Mouse (Mus musculus): Measurements from ENCODE around the gene Eps8l2. TPM values are rescaled to one million over a fixed set of nuclear protein-coding genes. Genes with fewer than 3 reads are reported as not detected.

Eps8l2 gene
- total RNA-seq, 1 experiment from 2014 or later, result not detected

DNA sequence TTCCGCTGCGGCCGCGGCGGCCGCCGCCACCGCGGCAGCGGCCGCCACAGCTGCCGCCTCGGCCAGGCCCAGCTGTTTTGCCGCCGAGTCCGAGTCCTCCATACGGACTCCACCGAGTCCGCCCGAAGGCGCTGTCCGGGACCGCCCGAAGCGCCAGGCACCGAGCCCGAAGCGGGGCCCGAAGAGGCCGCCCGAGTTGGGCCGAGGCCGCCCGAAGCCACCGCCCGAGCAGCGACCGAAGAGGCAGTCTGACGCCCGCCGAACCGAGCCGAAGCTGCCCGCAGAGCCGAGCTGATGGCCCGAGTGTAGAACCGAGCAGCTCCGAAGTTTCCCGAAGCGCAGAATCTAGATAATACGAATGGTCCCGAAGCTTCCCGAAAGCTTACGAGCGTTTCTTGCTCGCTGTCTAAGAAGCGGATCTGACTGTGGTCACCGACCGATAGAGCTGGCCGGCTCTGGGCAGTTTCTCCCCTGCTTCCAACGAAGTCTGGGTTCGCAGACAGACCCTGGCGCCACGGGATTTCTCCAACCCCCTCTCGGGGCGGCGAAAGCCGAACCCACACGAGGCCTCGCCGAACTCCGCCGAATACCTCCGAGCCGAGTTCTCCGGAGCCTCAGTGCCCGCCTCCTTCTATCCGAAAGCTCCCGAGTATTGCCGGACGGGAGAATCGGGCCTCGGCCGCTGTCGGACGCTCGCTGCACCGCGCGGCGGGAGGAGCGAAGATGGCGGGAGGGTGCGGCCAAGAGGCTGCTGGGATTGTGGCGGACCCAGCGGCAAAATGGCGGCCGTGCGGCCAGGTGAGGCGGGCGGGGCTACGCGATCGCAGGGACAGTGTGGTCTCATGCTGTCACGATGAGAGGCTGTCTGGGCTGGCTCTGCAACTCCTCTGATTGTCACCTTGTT lies 11.0 kb upstream of the Eps8l2 start, which contains the start of the genes Deaf1 and Tmem80:
Gene Deaf1, minus strand, starts transcription at position 222 of the 904 bp plus-strand sequence.
Gene Tmem80, plus strand, starts transcription at position 271 of the 904 bp plus-strand sequence.
- peak; percentile 90 for ATAC-seq (replicated peaks; ENCODE audit: insufficient number of reproducible peaks, low FRiP score, low TSS enrichment, poor library complexity, severe bottlenecking)

DNA sequence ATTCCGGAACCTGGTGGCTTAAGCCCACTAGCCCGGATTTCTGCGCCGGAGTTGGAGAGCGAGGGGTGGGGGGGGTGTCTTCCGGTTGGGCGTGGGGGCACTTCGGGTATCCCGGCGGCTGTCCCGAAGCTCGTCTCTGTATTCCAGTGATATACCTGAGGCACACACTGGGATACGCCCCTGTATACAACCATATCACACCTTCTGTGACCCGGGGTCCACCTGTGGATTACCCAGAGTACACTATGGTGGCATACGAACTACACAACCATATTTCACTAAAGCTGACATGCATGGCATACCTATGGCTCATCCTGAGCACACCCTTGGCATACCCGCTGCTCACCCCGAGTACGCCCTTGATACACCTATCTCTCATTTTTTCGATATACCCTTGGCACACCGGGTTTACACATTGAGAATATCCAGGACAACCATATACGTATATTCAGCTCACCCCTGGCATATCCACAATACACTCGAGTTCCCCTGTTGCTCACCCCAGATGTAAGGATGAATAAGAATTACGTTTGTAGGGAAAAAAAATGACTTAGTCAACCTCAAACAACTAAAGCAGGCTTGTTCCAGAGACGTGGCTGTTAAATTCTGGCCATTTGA lies 10.2 kb upstream of the Eps8l2 start:
- no peak; the same call in 1 of the 2 replicates for ATAC-seq (replicated peaks; ENCODE audit: insufficient number of reproducible peaks, low FRiP score, low TSS enrichment, poor library complexity, severe bottlenecking)

DNA sequence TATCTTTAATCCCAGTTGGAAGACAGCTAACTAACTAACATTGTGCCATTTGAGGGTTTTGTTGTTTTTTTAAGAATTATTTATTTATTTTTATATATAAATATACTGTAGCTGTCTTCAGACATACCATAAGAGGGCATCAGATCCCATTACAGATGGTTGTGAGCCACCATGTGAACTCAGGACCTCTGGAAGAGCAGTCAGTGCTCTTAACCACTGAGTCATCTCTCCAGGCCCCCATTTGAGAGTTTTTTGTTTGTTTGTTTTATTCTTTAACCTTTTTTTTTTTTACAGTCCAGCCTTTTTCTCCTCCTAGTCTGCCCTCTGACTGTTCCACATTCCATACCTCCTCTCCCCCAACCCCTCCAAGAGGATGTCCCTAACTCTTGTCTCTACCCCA lies 8.0 kb upstream of the Eps8l2 start:
- no peak for ATAC-seq (replicated peaks; ENCODE audit: insufficient number of reproducible peaks, low FRiP score, low TSS enrichment, poor library complexity, severe bottlenecking)

DNA sequence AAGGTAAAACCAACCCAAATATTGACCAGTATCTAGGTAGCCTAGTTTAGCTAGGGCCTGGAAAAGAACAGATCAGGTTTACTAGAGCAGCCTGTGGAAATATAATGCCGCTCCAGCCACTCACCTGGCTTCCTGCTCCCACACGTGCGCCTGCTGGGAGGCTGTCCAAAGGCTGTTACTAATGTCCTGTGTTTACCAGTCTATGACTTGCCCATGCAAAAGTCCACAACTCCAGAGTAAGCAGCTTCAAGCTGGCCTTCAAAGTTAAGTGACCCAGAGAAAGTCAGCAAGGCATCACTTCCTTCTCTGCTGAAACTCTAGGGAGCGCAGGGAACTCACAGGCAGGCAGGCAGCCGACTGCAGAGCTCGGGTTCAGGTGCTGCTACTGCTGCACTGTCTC lies 6.7 kb upstream of the Eps8l2 start:
- no peak for ATAC-seq (replicated peaks; ENCODE audit: insufficient number of reproducible peaks, low FRiP score, low TSS enrichment, poor library complexity, severe bottlenecking)

DNA sequence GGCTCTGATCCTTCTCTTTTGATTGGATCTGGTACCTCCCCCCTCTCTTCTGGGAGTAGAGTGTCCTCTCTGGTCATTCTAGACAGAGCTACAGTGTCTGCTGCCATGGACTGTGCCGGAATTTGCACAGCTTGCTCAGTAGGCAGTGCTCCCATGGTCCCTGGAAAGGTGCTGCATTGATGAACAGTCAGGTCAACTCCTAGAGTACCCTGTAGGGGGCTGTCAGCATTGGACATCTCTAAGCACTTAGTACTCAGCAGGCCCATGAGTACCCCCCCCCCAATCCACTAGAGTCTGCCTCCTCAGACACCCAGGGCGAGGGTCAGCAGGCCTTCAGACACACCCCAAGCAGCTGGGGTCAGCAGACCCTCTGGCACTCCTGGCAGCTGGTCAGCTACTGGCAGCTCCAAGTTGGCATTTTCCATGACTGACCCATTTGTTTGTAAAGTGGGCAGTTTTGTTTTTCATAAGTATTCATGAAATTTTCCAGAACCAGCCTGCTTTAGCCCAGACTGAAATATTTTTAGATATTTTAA lies 3.6 kb upstream of the Eps8l2 start:
- ATAC-seq (replicated peaks; ENCODE audit: insufficient number of reproducible peaks, low FRiP score, low TSS enrichment, poor library complexity, severe bottlenecking), result no peak

DNA sequence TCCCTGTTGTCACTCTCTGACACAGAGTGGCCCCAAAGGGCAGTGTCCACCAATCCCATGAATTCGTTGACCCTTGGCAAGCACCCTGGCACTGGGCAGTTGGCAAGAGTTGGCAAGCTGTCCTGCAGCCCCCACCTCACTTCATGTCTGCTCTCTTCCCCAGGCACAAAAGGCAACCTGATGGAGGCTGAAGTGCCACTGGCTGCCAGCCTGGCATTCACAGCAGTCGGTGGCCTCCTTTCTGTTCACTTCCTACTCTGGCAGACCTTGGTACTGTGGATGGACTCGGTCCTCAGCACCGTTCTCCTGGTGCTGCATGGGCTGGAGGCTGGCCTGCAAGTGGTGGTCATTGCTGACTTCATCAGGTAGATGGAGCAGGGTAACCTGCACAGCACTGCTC lies 3.0 kb upstream of the Eps8l2 start:
- no peak for ATAC-seq (replicated peaks; ENCODE audit: insufficient number of reproducible peaks, low FRiP score, low TSS enrichment, poor library complexity, severe bottlenecking)

DNA sequence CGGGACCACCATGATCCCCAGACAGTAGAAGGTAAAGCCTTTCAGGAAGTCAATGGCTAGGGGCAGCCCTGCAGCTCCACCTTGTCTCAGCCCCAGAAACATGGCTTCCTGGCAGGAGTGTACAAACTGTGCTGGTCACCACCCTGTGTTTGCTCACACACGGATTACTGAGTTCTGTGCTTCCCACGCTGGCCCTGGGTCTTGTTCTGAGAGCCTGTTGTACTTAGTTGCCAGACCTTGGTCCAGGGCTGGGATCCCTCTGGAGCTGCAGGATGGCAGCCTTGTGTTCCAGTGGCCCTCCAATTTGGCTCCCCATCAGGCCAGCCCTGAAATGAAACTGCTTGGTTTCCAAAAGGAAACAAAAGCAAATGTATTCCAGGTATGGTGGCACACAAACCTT lies 2.4 kb upstream of the Eps8l2 start:
- ATAC-seq (replicated peaks; ENCODE audit: insufficient number of reproducible peaks, low FRiP score, low TSS enrichment, poor library complexity, severe bottlenecking), result no peak

DNA sequence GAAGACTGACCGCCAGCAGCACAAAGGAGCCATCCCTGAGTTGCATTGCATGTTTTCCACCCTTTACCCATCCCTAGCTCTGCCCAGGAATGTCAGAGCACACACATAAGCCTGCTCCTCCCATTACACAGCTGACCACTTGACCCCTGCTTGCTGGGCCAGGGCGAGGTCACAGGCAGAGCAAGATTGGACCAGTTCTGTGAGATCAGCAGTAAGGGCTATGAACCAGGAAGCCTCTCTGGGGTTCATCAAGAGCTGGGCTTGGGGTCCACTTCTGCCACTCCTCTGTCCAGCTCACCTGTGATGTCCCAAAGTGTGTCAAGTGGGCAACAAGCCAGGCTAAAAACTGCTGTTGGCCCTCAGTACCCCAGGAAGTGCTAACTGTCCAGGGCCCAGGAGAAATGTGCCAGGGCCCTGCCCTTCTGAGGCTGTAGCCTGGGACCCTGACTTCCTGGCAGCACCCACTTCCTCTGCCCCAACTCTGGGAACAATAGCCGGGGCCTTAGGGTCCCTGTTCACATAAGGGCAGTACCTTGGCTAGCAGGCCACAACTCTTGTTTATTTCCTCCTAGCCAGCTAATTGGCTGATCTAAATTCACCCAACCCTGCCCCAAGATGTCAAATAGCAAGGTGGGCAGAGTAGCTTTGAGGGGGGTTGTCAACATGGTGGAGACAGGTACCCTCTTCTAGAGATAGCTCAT lies 814 bp upstream of the Eps8l2 start:
- ATAC-seq (replicated peaks; ENCODE audit: insufficient number of reproducible peaks, low FRiP score, low TSS enrichment, poor library complexity, severe bottlenecking), result no peak

DNA sequence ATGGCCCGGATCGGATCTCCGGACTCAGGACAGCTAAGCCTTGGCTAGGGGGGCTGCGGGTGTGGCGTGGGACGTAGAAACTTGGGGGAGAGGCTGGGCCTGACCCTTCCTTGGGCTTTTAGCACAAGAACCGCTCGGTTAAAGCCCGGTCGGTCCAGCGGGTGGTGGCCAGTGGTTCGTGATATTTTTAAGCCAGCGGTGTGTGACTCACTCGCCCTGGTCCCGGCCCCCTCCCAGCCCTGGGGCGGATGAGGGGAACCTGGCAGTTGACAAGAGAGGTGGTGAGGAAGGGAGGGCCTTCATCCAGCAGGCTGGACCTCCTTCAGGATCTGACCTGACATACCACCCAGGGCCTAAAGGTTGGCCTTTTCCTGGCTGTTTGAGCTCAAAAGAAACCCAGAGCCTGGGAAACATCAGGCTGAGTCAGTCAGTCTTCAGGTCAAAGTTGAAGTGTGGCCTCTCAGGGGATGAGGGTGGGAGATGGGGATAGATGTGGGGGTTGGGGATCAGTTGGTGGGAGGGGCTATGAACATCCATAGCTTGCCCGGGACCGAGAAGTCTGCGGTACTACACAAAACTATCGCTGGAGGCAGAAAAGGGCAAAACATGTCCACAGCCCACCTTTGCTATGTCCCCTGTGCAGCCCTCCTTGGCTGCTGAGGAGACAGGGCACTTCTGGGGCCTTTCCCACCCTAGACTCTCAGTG lies 688 bp downstream of the Eps8l2 start:
- no peak for ATAC-seq (replicated peaks; ENCODE audit: insufficient number of reproducible peaks, low FRiP score, low TSS enrichment, poor library complexity, severe bottlenecking)

DNA sequence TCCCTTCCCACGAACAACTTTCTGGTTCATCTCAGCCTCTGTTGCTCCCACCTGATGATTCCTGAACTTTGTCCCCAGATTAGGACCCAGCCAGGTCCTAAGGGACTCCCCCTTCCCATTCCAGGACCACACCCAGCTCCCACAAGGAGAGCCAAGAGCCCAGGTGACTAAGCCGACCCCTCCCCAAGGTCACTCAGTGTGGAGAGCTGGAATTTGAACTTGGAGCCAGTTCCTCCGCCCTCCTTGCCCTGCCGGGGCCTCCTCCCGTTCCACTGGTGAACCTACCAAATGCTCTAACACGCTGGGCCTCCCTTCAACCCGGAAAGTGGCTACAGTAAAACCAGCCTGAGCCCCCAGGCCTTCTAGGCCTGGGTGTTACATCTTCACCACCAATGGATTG lies 1.3 kb downstream of the Eps8l2 start:
- ATAC-seq (replicated peaks; ENCODE audit: insufficient number of reproducible peaks, low FRiP score, low TSS enrichment, poor library complexity, severe bottlenecking), result no peak

DNA sequence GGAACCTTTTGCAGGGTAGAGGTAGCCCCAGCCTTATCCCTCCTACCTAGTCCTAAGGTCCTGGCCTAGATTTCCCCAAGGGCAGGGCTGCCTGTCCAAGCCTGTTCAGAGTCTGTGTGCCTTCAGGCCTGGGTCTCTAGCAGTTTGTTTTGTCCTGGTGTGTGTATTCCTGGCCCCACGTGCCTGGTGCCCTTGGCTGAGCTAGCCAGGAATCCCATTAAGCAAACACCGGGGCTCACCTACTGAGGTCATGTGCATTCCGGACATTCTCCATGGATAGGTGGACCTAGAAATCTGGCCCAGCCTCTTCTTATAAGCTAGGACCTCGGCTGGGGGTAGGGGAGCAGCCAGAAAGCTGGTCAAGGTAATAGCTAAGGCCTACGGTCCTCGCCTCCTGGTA lies 1.8 kb downstream of the Eps8l2 start:
- no peak for ATAC-seq (replicated peaks; ENCODE audit: insufficient number of reproducible peaks, low FRiP score, low TSS enrichment, poor library complexity, severe bottlenecking)

DNA sequence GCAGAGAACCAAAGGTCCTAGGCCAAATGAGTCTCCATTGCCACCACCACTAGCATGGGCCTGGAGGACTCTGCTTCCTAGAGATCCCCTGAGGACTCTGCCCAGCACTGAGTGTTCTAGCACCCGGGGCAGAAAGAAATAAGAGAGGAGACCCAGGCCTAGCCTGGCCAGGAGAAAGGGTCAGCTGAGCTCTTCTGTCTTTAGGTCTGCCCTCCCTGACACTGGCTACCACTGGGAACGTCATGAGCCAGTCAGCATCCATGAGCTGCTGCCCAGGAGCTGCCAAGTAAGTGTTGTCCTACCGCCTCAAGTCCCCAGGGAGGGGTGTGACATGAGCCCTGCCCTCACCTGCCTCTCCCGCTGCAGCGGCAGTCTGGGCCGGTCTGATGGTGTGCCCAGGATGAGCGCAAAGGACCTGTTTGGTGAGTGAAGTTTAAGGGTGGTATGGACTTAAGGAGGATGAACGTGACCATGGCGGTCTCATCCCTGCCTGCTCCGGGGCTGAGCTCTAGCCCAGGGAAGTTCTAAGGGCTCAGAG lies 3.1 kb downstream of the Eps8l2 start:
- ATAC-seq (replicated peaks; ENCODE audit: insufficient number of reproducible peaks, low FRiP score, low TSS enrichment, poor library complexity, severe bottlenecking), result no peak

DNA sequence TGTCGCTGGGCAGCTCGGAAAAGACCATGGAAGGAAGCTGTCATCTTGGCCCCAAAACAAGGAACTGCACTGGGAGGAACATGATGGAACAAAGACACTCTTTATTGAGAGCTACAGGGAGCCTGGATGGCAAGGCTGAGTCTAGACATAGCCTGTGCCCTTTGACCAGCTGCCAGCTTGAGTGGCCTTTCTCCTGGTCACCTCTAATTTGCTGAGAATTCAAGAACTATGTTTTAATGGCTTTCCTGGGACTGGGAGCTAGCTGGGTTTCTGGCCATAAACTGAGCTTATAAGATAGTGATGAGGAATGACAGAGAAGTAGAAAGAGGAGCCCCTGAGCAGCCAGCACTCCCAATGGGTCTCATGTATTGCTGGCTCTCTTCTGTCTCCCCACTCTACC lies 4.5 kb downstream of the Eps8l2 start:
- ATAC-seq (replicated peaks; ENCODE audit: insufficient number of reproducible peaks, low FRiP score, low TSS enrichment, poor library complexity, severe bottlenecking), result no peak

DNA sequence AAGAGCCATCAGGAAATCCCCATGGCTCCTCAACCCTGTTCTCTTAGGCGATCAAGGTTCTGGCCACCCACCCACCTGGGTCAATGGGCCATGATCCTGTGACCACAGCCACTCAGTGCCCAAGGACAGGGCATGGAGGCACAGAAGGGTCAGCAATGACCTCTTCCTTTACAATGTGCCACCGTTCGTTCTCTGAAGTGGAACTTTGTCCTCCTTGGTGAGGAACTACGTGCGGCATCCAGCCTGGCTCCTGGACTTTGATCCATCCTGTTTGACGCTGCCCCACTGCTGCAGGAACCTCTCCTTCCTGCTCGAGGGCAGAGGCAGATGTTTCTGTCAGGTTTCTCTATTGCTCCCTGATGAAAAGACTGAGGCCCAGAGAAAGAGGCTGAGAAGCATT lies 5.0 kb downstream of the Eps8l2 start:
- no peak for ATAC-seq (replicated peaks; ENCODE audit: insufficient number of reproducible peaks, low FRiP score, low TSS enrichment, poor library complexity, severe bottlenecking)

DNA sequence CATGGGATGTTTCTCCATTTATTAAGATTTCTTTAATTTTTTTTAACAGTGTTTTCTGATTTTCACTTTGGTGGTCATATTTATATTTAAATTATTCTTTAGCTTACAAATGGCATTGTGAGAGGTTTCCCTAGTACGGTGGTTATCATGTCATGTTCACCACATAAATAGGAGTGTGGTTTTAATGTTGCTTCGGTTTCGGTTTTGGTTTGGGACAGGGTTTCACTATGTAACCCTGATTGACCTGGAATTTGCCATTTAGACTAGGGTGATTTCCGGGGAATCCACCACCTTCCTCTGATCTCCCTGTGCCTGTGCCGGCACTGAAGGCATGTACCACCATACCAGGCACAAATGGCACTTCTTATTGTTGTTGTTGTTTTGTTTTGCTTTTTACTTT lies 6.1 kb downstream of the Eps8l2 start:
- ATAC-seq (replicated peaks; ENCODE audit: insufficient number of reproducible peaks, low FRiP score, low TSS enrichment, poor library complexity, severe bottlenecking), result no peak

DNA sequence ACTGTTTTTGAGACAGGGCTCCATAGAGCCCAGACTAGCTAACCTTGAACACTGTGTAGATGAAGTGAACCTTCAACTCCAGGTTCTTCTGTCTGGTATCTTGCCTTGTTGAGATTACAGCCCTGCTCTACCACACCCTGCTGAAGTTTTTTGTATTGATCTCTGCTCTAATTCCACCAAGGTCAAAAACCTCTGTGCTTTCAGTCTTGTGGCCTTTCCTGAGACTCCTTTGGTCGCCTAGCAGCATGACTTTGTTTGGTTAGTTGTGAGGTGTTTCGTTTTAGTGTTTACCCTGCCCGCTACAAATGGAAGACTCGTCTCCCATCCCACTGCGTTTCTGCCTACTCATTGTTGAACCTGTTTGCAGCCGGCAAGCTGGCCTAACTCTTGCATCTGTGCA lies 12.4 kb downstream of the Eps8l2 start:
- ATAC-seq (replicated peaks; ENCODE audit: insufficient number of reproducible peaks, low FRiP score, low TSS enrichment, poor library complexity, severe bottlenecking), result no peak

DNA sequence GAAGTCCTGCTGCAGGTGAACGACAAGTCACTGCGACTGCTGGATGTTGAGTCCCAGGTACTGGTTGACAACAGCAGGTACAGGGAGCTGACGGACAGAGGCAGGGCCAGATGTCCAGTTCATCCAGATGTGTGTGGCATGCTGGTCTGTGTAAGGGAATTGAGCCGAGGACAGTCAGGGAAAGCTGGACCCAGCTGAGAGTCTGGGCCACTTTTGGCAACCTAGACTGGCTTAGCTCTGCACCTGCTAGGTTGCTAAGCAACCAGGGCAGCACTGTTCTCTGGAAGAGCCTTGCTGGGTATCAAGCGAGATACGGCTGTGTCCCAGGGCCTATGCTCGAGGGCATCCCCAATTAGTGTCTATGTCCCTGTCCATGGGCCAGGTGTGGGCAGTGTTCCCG lies 16.4 kb downstream of the Eps8l2 start:
- no peak for ATAC-seq (replicated peaks; ENCODE audit: insufficient number of reproducible peaks, low FRiP score, low TSS enrichment, poor library complexity, severe bottlenecking)

DNA sequence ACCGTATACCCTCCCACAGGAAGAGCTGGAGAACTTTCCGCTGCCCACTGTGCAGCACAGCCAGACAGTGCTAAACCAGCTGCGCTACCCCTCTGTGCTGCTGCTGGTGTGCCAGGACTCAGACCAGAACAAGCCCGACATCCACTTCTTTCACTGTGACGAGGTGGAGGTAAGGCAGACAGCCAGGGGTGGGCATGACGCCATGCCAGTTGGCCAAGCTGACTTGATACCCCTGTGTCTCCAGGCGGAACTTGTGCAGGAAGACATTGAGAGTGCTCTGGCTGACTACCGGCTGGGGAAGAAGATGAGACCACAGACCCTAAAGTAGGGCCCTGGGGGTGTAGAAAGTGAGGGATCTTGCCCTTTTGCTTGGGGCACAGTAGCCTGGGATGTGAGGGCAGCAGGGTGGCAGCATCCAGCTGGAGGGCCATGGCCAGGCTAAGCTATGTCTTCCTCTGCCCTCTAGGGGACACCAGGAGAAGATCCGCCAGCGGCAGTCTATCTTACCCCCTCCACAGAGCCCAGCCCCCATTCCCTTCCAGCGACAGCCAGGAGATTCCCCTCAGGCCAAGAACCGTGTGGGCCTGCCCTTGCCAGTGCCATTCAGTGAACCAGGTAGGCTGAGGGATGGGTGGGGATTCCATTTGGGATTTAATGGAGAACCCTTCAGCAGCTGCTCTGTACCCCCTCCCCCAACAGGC lies 17.1 kb downstream of the Eps8l2 start:
- no peak for ATAC-seq (replicated peaks; ENCODE audit: insufficient number of reproducible peaks, low FRiP score, low TSS enrichment, poor library complexity, severe bottlenecking)
